Mouse (Mus musculus) layer of hippocampus, postnatal 36 days (tissue): ENCODE results near the gene Ptpn23. TPM values are rescaled to one million over a fixed set of nuclear protein-coding genes. Genes with fewer than 3 reads are reported as not detected.
"Not testable (repeated sequence)": the region's sequence is repeated elsewhere in the genome, so short reads cannot be mapped to it uniquely, and the experiment has no call there.

Source experiments
- DNase-seq, 2 experiments: peaks; one replicate each; pipeline ENCODE4 v3.0.0; 2022
- total RNA-seq, 2 experiments: library from RNA; stranded (reverse); gene quantifications; 2 replicates each; pipeline ENCODE4 v1.2.3; 2021

Gene Ptpn23
- total RNA-seq, 2 experiments from 2014 or later, result 53.5 to 54.3 TPM

DNA sequence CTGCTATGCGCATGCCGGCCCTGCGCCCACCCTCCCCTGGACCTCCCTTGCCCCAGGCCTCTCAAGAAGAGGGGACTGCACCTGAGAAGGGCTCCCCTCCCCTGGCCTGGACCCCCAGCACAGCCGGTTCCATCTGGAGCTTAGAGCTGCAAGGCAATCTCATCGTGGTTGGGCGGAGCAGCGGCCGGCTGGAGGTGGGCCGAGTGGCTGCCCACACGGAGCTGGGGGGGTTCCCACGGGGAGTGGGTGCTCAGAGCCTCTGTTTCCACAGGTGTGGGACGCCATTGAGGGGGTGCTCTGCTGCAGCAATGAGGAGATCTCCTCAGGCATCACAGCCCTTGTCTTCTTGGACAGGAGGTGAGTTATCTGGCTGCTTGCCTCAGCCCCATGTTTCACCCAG lies 26.7 kb downstream of the Ptpn23 start:
- no peak for DNase-seq

DNA sequence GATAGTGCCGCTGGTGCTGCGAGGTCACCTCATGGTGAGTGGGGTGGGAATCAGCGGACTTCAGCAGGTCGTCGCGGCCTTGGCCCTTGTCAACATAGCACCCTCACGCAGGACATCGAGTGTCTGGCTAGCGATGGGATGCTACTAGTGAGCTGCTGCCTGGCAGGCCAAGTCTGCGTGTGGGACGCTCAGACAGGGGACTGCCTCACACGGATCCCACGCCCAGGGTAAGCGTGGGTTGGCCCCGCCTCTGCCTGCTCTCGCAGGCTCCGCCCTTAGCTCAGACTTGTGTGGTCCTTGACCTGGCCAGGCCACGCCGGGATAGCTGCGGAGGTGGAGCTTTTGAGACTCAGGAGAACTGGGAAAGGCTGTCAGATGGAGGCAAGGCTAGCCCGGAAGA lies 27.4 kb downstream of the Ptpn23 start:
- no peak for DNase-seq

DNA sequence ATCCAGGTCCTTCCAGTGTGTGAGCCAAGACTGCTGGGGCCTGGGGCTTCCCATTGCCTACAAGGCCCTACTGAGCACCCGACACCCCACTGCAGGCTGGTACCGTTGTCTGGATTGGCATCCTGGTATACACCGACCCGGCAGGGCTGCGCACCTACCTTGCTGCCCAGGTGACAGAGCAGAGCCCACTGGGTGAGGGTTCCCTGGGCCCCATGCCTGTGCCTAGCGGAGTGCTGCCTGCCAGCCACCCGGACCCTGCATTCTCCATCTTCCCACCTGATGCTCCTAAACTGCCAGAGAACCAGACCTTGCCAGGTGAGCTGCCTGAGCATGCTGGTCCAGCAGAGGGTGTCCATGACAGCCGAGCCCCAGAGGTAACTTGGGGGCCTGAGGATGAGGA lies 28.7 kb downstream of the Ptpn23 start:
- DNase-seq, result no peak

DNA sequence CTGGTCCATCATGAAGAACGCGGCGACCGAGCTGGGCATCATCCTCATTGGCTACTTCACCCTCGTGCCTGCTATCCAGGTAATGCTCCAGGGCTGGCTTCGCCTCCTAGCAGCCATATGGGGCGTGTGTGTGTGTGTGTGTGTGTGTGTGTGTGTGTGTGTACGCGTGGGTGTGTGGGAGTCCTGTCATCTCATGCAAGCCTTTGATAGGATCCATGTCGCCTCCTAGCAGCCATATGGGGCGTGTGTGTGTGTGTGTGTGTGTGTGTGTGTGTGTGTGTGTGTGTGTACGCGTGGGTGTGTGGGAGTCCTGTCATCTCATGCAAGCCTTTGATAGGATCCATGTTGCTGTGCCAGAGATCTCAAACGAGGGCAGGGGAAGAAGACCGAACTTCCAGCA lies 30.4 kb downstream of the Ptpn23 start:
- not testable (repeated sequence) for DNase-seq

DNA sequence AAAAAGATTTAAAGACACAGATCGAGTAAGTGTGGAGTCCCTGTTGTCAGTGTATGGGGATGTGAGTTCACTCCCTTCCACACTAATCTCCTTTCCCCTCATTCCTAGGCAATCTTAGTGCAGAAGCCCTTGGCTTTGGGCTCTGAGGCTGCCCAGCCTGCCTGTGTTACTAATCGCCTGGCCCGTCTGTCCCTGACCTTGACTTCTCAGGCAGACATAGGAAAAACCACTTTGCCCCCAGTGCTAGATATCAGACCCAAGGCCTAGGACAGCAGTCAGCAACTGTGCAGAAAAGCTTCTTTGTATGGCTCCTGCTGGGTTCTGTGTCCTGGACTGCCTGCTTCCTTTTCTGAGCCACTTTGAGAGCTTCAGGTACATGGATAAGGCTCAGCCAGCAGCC lies 32.3 kb downstream of the Ptpn23 start:
- no peak for DNase-seq

DNA sequence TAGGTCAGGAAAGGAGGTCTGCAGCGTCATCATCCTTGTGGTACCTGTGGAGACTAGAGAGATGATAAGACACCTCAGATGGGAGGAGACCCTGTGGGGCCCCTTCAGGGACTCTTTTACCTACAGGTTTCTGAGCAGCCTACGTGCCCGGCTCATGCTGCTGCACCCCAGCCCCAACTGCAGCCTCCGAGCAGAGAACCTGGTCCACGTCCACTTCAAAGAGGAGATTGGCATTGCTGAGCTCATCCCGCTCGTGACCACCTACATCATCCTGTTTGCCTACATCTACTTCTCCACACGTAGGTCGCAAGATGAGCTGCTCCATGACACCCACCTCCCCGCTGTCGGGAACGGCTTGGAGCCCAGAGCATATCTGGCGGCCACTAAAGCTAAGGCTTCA lies 34.1 kb downstream of the Ptpn23 start:
- no peak for DNase-seq

DNA sequence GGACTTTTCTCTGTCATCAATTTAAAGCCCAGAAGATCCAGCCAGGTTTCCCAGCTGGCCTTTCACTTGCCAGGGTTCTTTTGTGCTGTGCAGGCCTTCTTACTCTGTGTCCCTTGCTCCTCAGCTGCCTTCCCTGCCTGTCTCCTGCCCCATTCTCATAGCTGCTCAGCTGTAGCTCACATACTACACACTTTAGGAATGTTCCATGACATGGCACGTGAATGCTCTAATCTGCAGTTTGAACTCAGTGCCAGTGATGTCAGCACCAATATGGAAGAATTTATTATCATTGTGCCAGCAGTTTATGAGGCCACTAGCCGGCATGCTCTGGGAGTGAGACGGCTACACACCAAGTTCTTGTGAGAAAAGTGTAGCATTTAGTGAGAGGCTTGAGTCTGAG lies 38.2 kb downstream of the Ptpn23 start:
- DNase-seq, result no peak

DNA sequence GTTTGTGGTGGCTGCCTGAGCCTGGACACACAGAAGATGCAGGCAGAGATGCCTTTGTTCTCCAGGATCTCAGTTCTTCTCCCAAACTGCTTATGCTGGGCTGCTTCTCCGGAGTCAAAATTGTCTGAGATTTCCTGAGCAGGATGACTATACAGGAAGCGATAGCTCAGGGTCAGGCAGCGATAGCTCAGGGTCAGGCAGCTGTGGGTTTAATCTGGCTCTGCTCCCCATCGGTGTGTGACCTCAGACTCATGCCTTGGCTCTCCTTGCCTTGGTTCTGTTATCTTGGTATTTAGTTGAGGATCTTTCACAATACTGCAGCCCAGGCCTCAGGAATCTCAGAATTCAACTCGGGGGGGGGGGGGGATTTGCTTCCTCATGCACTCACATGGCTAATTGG lies 41.3 kb downstream of the Ptpn23 start:
- no peak for DNase-seq

DNA sequence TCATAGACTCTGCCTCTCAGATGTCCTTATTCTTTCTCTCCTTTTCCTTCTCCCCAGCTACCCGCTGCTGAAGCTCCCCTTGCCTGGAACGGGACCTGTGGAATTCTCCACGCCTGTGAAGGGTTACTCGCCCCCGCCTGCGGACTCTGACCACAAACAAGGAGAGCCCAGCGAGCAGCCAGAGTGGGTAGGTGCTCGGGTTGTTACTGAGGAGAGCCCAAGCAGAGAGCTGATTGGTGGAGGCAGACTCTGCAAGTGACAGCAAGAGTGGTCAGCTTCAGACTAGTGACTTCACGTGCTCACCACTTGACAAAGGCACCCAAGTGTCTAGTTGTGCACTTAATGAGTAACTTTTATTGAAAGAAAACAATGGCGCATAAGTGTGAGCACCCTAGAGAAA lies 45.7 kb downstream of the Ptpn23 start:
- DNase-seq, result no peak

DNA sequence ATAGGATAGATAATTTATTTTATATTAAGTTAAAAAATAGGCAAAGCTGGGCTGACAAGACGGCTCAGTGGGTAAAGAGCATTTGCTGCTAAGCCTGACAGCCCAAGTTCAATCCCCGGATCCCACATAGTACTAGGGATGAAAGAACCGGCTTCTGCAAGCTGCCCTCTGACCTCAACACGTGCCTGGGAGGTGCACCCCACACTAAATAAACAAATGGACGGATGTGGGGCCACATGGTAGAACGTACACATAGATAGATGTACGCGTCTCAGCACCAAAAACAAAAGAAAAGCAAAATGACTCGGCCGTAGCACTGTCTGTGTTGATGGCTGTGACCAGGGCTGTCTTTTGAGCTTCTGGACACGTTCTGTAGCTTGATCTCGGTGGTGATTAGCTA lies 46.7 kb downstream of the Ptpn23 start:
- DNase-seq, result no peak

DNA sequence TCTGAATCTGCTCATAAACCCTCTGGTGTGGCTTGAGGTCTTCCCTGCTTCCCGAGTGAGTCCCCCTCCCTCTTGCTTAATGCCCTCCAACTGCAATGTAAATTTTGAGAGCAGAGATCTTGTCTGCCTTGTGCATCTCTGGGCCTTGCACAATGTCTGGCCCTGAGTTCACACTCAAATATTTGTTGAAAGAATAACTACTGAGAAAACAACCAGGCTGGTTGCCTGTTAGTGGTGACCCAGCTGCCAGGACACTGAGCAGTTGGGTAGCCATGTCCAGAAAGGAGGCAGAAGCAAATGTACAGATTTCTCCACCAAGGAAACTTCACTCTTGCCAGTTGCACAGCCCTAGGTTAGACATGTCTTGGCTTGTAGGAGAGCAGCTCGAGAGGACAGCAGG lies 49.7 kb downstream of the Ptpn23 start:
- no peak for DNase-seq

DNA sequence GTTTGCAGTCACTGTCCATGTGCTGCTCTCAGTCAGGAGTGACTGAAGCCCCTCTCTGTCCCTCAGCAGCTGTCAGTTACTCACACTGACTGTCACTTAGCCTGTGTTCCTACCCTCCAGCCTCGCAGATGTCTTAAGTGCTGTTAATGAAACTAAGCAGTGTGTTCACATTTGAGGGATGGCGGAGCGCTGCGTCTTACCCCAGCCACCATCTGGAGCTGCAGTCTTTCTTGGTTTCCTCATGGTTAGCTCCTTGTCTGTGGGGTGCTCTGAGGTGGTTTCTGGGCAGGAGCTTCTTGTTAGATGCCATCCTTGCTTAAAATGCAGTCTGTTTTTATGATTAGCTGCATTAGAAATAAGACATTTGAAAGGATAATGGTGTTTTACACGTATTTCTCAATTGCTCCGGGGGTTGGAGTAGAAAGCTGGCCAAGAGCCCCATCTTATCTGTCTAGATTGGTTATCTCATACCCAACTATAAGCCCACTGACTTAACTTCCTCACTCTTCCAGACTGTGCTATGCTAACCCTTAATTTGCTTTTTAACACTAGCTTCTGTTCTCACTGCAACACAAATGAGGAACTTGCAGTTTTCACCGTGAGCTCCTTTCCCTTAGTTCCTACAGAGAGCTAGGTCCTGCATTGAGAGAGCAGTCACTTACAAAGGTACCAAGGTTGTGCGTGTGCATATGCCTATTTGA lies 55.9 kb downstream of the Ptpn23 start:
- DNase-seq, result no peak

DNA sequence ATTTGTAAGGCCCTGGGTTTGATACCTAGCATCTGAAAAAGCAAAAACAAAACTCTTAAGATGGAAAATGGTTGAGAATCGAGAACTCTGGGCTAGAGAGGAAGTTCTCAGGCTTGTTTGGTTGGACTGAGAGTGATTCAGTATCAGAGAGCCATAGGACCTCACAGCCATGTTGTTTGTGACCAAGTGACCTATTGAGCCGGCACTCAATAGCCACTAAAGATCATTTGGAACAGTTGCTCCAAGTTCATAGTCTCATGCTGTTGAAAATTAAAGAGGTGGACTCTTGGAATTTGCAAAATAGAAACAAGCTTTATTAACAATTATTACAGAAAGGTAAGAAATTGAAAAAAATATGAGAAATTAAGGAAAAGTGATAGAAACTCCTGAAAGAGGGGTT lies 56.7 kb downstream of the Ptpn23 start:
- DNase-seq, result no peak

DNA sequence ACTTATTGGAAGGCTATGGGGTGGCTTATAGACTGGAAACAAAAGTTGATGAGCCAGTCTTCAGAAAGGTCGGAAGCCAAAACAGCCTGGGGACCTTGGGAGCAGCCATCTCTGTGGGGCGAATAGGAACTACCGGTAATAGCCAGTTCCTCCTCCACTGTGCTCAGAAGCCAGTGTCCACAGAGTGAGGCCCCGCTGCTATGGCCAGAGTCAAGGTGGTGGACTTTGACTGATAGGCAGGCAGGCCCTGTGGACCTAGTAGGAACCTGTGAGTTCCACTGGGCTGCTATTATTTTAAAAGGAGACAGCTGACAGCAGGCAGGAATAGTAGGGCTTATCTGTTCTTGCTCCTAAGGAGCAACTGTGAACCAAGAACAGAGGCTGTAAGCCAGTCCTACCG lies 57.4 kb downstream of the Ptpn23 start:
- no peak for DNase-seq

DNA sequence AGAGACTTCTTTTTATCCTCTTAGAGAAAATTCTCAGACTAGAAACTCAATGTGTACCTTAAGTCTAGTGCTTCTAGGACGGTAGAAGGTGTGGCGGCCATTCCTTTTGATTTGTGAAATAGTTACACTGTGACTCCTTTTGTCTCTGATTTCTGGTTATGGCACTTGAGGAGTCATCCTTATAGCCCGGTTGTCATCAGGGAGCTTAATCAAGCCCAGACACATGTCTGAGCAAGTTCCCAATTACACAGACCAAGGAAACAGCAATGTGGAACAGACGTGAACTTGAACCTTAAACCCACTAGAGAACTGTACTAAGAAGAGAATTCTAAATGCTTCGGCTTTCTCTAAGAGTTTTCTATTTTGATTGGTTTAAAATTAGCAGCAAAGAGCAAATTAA lies 57.8 kb downstream of the Ptpn23 start:
- DNase-seq, result no peak

DNA sequence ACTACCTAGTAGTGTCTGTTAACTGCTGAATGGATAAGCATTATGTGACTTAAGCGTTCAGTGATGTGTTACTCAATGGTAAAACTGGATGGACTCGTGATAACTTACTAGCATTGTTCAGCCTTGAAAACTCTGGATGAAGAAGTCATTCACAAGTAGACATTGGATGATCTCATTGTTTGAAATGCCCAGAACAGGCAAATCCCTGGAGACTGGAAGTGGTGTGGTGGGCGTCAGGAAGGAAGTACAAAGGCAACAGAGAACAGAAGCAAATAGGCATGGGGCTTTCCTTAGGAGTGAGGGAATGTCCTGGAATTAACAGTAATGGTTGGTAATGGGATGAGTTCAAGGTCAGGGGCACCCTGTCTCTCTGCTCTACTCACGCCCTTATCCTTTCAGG lies 59.1 kb downstream of the Ptpn23 start:
- DNase-seq, result no peak

DNA sequence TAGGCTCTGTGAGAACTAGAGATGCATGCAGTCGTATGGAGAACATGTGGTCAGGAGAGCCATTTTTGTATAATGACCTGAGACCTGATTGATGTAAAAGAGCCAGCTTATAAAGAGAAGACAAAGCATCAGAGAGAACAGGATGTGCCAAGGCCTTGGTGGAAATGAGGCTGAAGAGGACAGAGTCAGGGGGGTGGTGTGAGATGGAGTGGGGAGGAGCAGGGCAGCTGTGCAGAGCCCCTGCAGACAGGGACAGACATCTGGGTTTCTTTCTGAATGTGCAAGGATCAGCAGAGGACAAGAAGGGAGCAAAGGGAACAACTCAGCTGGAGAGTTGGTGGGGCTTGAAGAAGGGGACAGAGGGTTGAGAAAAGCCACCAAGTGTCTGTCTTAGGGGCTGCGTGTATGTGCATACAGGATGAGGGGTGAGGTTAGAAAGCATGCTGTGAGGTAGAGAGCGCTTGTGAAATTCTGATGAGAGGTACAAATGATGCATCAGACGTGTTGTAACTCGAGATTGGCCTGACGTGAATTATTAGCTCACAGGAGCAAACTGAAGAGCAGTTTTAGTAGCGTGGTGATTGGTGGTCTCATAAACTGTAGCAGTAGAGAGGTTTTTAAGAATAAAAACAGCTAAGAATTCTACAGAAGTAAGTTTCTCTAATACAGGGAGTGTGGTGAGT lies 62.8 kb downstream of the Ptpn23 start:
- DNase-seq, result no peak

DNA sequence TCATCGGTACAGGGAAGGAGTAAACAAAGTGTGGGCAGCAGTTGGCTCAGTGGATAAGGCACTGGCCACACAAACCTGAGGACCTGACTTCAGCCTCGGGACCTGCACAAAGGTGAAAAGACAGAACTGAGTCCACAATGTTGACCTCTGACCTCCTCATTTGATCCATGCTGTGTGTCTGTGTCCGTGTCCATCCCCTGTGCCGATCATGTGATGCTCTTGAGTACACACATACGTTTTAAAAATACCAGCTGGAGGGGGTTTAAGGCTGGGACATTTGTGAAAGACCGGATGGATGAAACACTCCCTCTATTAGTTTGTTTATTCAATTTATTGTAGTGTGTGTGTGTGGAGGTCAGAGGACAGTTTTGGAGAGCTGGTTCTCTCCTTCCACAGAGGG lies 64.2 kb downstream of the Ptpn23 start:
- DNase-seq, result no peak

DNA sequence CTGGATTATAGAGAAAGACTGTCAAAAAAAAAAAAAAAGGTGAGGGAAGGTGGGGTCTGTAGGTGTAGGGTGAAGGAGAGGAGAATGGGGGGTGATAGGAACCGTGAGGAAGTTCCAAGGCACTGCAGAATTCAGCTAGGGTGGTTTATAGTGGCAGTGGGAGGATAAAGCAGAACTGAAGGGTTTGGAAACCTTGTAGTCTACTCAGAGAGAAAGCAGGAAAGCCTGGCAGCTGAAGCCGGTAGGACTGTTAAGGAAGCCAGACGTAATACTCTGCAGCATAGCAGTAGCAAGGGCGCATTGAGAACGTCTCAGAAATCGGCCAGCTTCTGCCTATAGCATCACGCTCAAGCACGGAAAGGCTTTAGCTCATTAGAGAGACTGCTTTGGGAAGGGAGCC lies 66.0 kb downstream of the Ptpn23 start:
- no peak for DNase-seq

DNA sequence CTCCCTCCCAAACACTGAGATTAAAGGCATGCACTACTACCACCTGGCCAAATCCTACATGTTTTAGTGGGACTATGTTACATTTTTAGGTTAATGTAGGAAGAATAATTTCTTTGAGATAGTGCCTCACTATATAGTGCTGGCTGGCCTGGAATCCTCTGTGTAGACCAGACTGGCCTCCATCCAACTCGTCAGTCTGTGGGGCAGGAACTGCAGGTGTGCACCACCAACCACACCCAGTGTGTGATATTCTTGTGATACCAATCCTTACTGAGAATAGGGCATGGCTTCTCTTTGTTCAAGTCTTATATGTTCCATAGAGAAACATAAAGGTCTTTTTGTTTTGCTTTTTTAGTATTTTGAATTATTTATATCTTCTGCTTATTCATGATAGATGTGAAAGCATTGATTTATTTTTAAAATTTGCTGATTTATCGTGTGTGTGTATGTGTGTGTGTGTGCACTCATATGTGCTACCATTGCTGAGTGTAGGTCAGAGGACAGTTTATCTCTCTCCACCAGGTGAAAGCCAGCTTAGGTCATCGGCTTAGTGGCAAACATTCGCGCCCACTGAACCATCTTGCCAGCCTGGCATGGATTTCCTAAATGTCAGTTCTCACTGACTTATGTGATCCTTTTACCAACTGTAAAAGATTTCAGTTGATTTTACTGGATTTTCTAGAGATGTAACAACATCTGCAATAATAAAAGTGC lies 67.8 kb downstream of the Ptpn23 start:
- DNase-seq, result no peak
